Mouse (Mus musculus): Measurements from ENCODE around the gene Olfr1459.

The Olfr1459 gene

GRCm38 (mm10) chr19:13149449-13149848 is at the start of gene Olfr1459:
TSS of gene Olfr1459 (minus strand) at chr19:13149549.
- no peak for DNase-seq (ENCODE audit: low spot score)

- no peak for DNase-seq (ENCODE audit: low spot score)
These were observed 36.1 kb upstream of the Olfr1459 start, which contains the start of gene Olfr1462 for GRCm38 (mm10) chr19:13185434-13185833. TSS of gene Olfr1462 (plus strand) at chr19:13185734.

GRCm38 (mm10) chr19:13162700-13163099 is 13.4 kb upstream of the Olfr1459 start, which contains the start of gene Olfr1461:
TSS of gene Olfr1461 (plus strand) at chr19:13163000.
- no peak for DNase-seq (ENCODE audit: low spot score)

GRCm38 (mm10) chr19:13106675-13107074 is 42.7 kb downstream of the Olfr1459 start, which contains the start of gene Olfr1458:
TSS of gene Olfr1458 (minus strand) at chr19:13106775.
- no peak for DNase-seq (ENCODE audit: low spot score)

GRCm38 (mm10) chr19:13097791-13098190 is 51.6 kb downstream of the Olfr1459 start, which contains the start of gene Olfr1457:
TSS of gene Olfr1457 (minus strand) at chr19:13097891.
- DNase-seq (ENCODE audit: low spot score): no peak

- no peak for DNase-seq (ENCODE audit: low spot score)
These were observed 55.4 kb downstream of the Olfr1459 start for GRCm38 (mm10) chr19:13093908-13094307.

Measured in MN1 (cell line).